Mouse (Mus musculus) myocyte (in vitro differentiated cells): Measurements from ENCODE around the gene Stard5. TPM values are rescaled to one million over a fixed set of nuclear protein-coding genes. Genes with fewer than 3 reads are reported as not detected.

ENCODE experiments used
- H3K27me3 ChIP-seq: one replicate; pipeline ENCODE4 v1.6.1; 2011; ENCODE audit not compliant: control insufficient read depth, insufficient read depth, insufficient read length
- H3K36me3 ChIP-seq: one replicate; pipeline ENCODE4 v1.6.1; 2011; ENCODE audit not compliant: control insufficient read depth, insufficient read depth
- H3K4me2 ChIP-seq: one replicate; pipeline ENCODE4 v1.6.1; 2011; ENCODE audit warnings: low read depth, control low read depth
- H3K4me3 ChIP-seq: one replicate; pipeline ENCODE4 v1.5.1; 2011; ENCODE audit warnings: mild to moderate bottlenecking, control low read depth, moderate library complexity
- H3K79me2 ChIP-seq: one replicate; pipeline ENCODE4 v1.6.1; 2011; ENCODE audit not compliant: control insufficient read depth, insufficient read depth
- H3ac ChIP-seq: one replicate; pipeline ENCODE4 v1.6.1; 2011; ENCODE audit not compliant: control insufficient read depth, insufficient read length
- CEBPB ChIP-seq: IDR thresholded peaks from 2 replicates; pipeline ENCODE4 v1.6.1; 2011; ENCODE audit warnings: mild to moderate bottlenecking, moderate library complexity; ENCODE audit not compliant: poor library complexity, insufficient read depth, severe bottlenecking
- E2F4 ChIP-seq: IDR thresholded peaks from one replicate; pipeline ENCODE4 v1.6.1; 2011; ENCODE audit warnings: mild to moderate bottlenecking, control low read depth, moderate library complexity; ENCODE audit not compliant: insufficient read depth
- MAX ChIP-seq: IDR thresholded peaks from one replicate; pipeline ENCODE4 v1.6.1; 2011; ENCODE audit warnings: low read depth, mild to moderate bottlenecking, control low read depth
- MYOD1 ChIP-seq, 3 experiments: IDR thresholded peaks; one replicate each; pipeline ENCODE4 v1.6.1; 2011; ENCODE audit warnings: control low read depth in 2 of 3, low read depth in 2 of 3, mild to moderate bottlenecking in 2 of 3, moderate library complexity in 1 of 3; ENCODE audit not compliant: insufficient read length in 2 of 3, control insufficient read depth in 1 of 3
- MYOG ChIP-seq, 3 experiments: IDR thresholded peaks; one replicate each; pipeline ENCODE4 v1.6.1; 2011; ENCODE audit warnings: control low read depth in 2 of 3, low read depth in 2 of 3, mild to moderate bottlenecking in 2 of 3; ENCODE audit not compliant: insufficient read length in 2 of 3, control insufficient read depth in 1 of 3, insufficient read depth in 1 of 3
- POLR2A ChIP-seq: IDR thresholded peaks from one replicate; pipeline ENCODE4 v1.6.1; 2011; ENCODE audit warnings: low read depth, mild to moderate bottlenecking, control low read depth, moderate library complexity; ENCODE audit not compliant: insufficient read length
- POLR2AphosphoS2 ChIP-seq: IDR thresholded peaks from one replicate; pipeline ENCODE4 v1.6.1; 2011; ENCODE audit warnings: low read depth, control low read depth; ENCODE audit not compliant: insufficient read length
- REST ChIP-seq: IDR thresholded peaks from one replicate; pipeline ENCODE4 v1.6.1; 2011; ENCODE audit warnings: mild to moderate bottlenecking, control low read depth, moderate library complexity; ENCODE audit not compliant: insufficient read depth, insufficient read length
- SRF ChIP-seq: IDR thresholded peaks from one replicate; pipeline ENCODE4 v1.6.1; 2011; ENCODE audit warnings: low read depth; ENCODE audit not compliant: control insufficient read depth, insufficient read length
- TCF12 ChIP-seq: IDR thresholded peaks from one replicate; pipeline ENCODE4 v1.6.1; 2011; ENCODE audit warnings: mild to moderate bottlenecking, control low read depth; ENCODE audit not compliant: poor library complexity, insufficient read depth, severe bottlenecking
- TCF3 ChIP-seq: IDR thresholded peaks from one replicate; pipeline ENCODE4 v1.6.1; 2011; ENCODE audit warnings: low read depth, control low read depth; ENCODE audit not compliant: insufficient read length
- USF1 ChIP-seq: IDR thresholded peaks from one replicate; pipeline ENCODE4 v1.6.1; 2011; ENCODE audit warnings: low read depth, mild to moderate bottlenecking, control low read depth, moderate library complexity
- polyA plus RNA-seq: library from polyadenylated mRNA; unstranded; fragments of >200 nt; fragmentation: generic; extraction: Trizol; gene quantifications from one replicate; pipeline ENCODE4 v1.2.1, GENCODE M21; 2012; ENCODE audit warnings: missing spikeins

Stard5 gene
- polyA plus RNA-seq, 1 experiment = 31.0 TPM

- Histone ChIP-seq H3K36me3 (no peaks in the 10 kb centered on the region), H3ac (no peak overlapping the region)
- TF ChIP-seq E2F4 = no peak
- TF ChIP-seq MYOG (IDR thresholded peaks at IDR 0.05; ENCODE audit: control insufficient read depth in 1 of 3, insufficient read depth in 1 of 3, insufficient read length in 2 of 3, low read depth in 2 of 3) = no peak
- TF ChIP-seq MAX = no peak
- TF ChIP-seq CEBPB = no peak
- TF ChIP-seq TCF3 = no peak
- no peak for TF ChIP-seq TCF12
- no peak for TF ChIP-seq SRF
- no peak for TF ChIP-seq REST
- no peak for TF ChIP-seq POLR2A
- no peak for TF ChIP-seq MYOD1 (IDR thresholded peaks at IDR 0.05; ENCODE audit: control insufficient read depth in 1 of 3, insufficient read length in 2 of 3, low read depth in 2 of 3)
- no peak for TF ChIP-seq USF1
- TF ChIP-seq POLR2AphosphoS2 = no peak
Measured at GRCm38 (mm10) chr7:83648807-83649206, 17.0 kb downstream of the Stard5 start.

DNA sequence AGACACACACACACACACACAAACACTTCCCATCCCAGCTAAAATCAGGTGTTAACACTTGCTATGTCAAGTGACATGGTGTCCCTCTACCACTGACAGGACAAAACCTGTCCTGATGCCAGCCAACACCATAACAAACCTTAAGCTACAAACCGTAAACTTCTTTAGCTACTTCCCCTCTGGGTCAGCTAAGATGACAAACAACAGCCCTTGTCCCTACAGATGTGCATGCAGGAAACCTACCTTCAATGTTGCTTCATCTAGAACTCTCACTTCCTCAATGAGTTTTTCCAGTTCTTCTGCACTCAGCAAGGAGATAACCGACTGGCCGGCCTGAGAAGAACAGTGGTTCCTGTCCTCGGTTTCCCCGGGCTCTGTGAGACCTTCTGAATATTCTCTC lies 18.9 kb downstream of the Stard5 start:
- H3ac ChIP-seq = no peak overlapping the region
- no peak overlapping the region for H3K4me2 ChIP-seq
- no peaks in the 10 kb centered on the region for H3K79me2 ChIP-seq
- no peak overlapping the region for H3K4me3 ChIP-seq
- TF ChIP-seq CEBPB = no peak
- TF ChIP-seq MYOD1 (IDR thresholded peaks at IDR 0.05; ENCODE audit: control insufficient read depth in 1 of 3, insufficient read length in 2 of 3, low read depth in 2 of 3) = no peak
- no peak for TF ChIP-seq TCF12
- no peak for TF ChIP-seq POLR2A
- no peak for TF ChIP-seq MYOG (IDR thresholded peaks at IDR 0.05; ENCODE audit: control insufficient read depth in 1 of 3, insufficient read depth in 1 of 3, insufficient read length in 2 of 3, low read depth in 2 of 3)
- no peak for TF ChIP-seq POLR2AphosphoS2
- no peak for TF ChIP-seq REST
- TF ChIP-seq TCF3 = no peak
- TF ChIP-seq USF1 = no peak
- TF ChIP-seq MAX = no peak
- H3K36me3 ChIP-seq = no peaks in the 10 kb centered on the region
- H3K27me3 ChIP-seq = no peaks in the 10 kb centered on the region

More at GRCm38 (mm10) chr7:83648807-83649206, 17.0 kb downstream of the Stard5 start:
- Histone ChIP-seq H3K4me2 (no peak overlapping the region), H3K4me3 (no peak overlapping the region), H3K79me2 (no peaks in the 10 kb centered on the region), H3K27me3 (no peaks in the 10 kb centered on the region)

GRCm38 (mm10) chr7:83652498-83652897 lies 20.7 kb downstream of the Stard5 start:
- Histone ChIP-seq H3K4me2 (no peak overlapping the region), H3K4me3 (no peak overlapping the region), H3K36me3 (no peaks in the 10 kb centered on the region), H3ac (no peak overlapping the region), H3K79me2 (no peaks in the 10 kb centered on the region), H3K27me3 (no peaks in the 10 kb centered on the region)
- TF ChIP-seq POLR2AphosphoS2 (no peak), CEBPB (no peak), SRF (no peak), POLR2A (no peak)

DNA sequence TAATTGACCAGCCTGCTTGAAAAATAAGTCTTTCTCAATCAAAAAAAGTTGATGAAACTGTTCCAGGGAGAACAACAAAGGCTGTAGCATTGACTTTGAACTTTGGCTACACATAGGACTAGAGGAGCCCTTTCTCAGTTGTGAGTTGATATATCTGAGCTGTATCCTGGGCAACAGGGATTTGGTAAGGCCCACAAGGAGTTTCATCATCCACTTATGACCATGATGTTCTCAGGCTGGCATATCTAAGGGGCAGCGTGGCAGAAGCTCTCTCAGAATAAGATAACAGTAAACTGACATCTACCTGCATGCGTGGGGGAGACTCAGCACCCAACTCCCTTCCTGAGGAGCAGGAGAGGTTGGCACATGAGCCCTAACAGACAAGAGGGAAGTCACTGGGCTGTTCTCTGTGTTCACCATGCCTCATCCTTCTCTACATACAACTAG lies 21.9 kb downstream of the Stard5 start:
- Histone ChIP-seq H3K4me3 (no peak overlapping the region), H3K27me3 (no peaks in the 10 kb centered on the region), H3K79me2 (no peaks in the 10 kb centered on the region), H3K4me2 (peak overlapping the region; percentile 26), H3K36me3 (no peaks in the 10 kb centered on the region), H3ac (no peak overlapping the region)
- no peak for TF ChIP-seq MAX
- peak; percentile 57; the same call in 1 of the 2 replicates for TF ChIP-seq CEBPB

DNA sequence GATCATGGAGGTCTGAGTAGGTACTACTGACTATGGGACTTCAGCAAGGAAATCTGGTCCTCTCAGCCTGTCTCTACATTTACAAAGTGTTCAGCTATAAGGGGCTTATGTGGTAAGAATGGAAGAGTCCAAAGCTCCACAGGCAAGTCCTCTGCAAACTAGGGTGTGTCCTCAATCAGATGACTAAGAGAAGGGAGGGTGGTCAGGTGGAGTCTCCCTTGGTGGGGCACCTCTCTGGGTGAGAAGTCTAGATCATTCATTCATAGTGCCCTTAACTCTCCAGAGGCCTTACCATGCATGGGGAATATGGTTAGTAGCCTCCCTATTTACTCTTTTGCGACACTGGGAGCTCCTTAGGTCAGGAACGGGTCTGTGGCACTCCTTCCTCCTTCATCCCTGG lies 22.4 kb downstream of the Stard5 start:
- no peaks in the 10 kb centered on the region for H3K27me3 ChIP-seq
- H3K79me2 ChIP-seq = no peaks in the 10 kb centered on the region
- H3K4me3 ChIP-seq = no peak overlapping the region
- peak overlapping the region; percentile 19 for H3K4me2 ChIP-seq
- no peak overlapping the region for H3ac ChIP-seq
- H3K36me3 ChIP-seq = no peaks in the 10 kb centered on the region
- TF ChIP-seq POLR2AphosphoS2 = no peak
